19 mouse cellular contexts compared by ENCODE assay signal in genomic region chr8:85536332-85536731, GRCm38 (mm10).
"Had no signal": no experiment of that assay in that cellular context is flagged by ENCODE, and none has a peak within 500 bp of the region (broad histone marks: within the 10 kb centered on the region; RNA-seq: fewer than 3 reads in every experiment).

No protein-coding gene starts in this region.

- H3K9ac ChIP-seq: limb, embryonic 12.5 days; limb, embryonic 15.5 days; liver, embryonic 12.5 days; liver, embryonic 15.5 days; lung, embryonic 15.5 days had no signal

- H3K4me3 ChIP-seq: layer of hippocampus, adult 2 months; left cerebral cortex, adult 2 months; limb, embryonic 12.5 days; limb, embryonic 15.5 days; liver, embryonic 12.5 days; liver, embryonic 15.5 days; lung, embryonic 15.5 days had no signal

- H3K27ac ChIP-seq: layer of hippocampus, adult 2 months; left cerebral cortex, adult 2 months; limb, embryonic 12.5 days; limb, embryonic 15.5 days; liver, embryonic 12.5 days; liver, embryonic 15.5 days; lung, embryonic 15.5 days had no signal

- DNase-seq: kidney, adult 9 months; kidney, postnatal 14 days; kidney, postnatal 4 days; layer of hippocampus, adult 9-11 months; layer of hippocampus, postnatal 36 days; lung, adult 18-20 months; lung, postnatal 14 days; lung, postnatal 4 days; midbrain, embryonic 14.5 days; thymus, adult 18-20 months; thymus, postnatal 36 days had no signal

- H3K27me3 ChIP-seq: limb, embryonic 12.5 days; limb, embryonic 15.5 days; liver, embryonic 12.5 days; liver, embryonic 15.5 days; lung, embryonic 15.5 days had no signal

- ATAC-seq: liver, embryonic 12.5 days had no signal

- H3K9me3 ChIP-seq: limb, embryonic 12.5 days; limb, embryonic 15.5 days; liver, embryonic 12.5 days; liver, embryonic 15.5 days; lung, embryonic 15.5 days had no signal

- H3K4me1 ChIP-seq: limb, embryonic 12.5 days; limb, embryonic 15.5 days; lung, embryonic 15.5 days had no signal

- H3K4me2 ChIP-seq: limb, embryonic 12.5 days; limb, embryonic 15.5 days; liver, embryonic 12.5 days; liver, embryonic 15.5 days; lung, embryonic 15.5 days; midbrain, embryonic 11.5 days had no signal
